In genomic region chr4:32219428-32220128, GRCm38 (mm10) we compare ENCODE assay signal across 11 mouse cellular contexts. TPM values are rescaled to one million over a fixed set of nuclear protein-coding genes. Genes with fewer than 3 reads are reported as not detected.
DNase-seq lines count a peak whose midpoint lies in the region; ATAC-seq and TF ChIP-seq lines count a peak whose summit lies in the region.
"Had no signal": no experiment of that assay in that cellular context is flagged by ENCODE, and none has a peak within 500 bp of the region (broad histone marks: within the 10 kb centered on the region; RNA-seq: fewer than 3 reads in every experiment).

No protein-coding gene starts in this region.

- no peak for DNase-seq in kidney, postnatal 25 days
- peak; percentile 83 for DNase-seq in A20 (ENCODE audit: low read depth, low spot score)
- DNase-seq in ovary, adult 18-20 months (ENCODE audit: low spot score), result no peak
- no peak for DNase-seq in right cerebral cortex, postnatal 10 days (ENCODE audit: low spot score in 2 of 2)
- DNase-seq in layer of hippocampus, postnatal 25 days (ENCODE audit: extremely low spot score in 1 of 2, low spot score in 1 of 2), result no peak

- TF ChIP-seq POLR2A in bone marrow, adult 2 months (IDR thresholded peaks at IDR 0.05; ENCODE audit: borderline replicate concordance, control insufficient read depth, low read depth, low read length), result no peak

- H3K4me1 ChIP-seq in kidney, embryonic 16.5 days (ENCODE audit: insufficient read depth, low read length), result peaks cover 23% of the 10 kb centered on the region
- peaks cover 5% of the 10 kb centered on the region for H3K4me1 ChIP-seq in bone marrow, adult 2 months (ENCODE audit: control insufficient read depth, insufficient read depth, low read length)
- peaks cover 19% of the 10 kb centered on the region for H3K4me1 ChIP-seq in limb, embryonic 13.5 days

- H3K27me3 ChIP-seq in kidney, embryonic 16.5 days (ENCODE audit: insufficient read depth, low read length), result no peaks in the 10 kb centered on the region
- 0 out of 2 replicates have a peak, but pooled peaks cover 4% of the 10 kb centered on the region for H3K27me3 ChIP-seq in limb, embryonic 13.5 days
- H3K27me3 ChIP-seq: hindbrain, embryonic 15.5 days had no signal

- H3K9ac ChIP-seq in kidney, embryonic 16.5 days (replicated peaks; ENCODE audit: low read length), result no peak overlapping the region
- H3K9ac ChIP-seq in limb, embryonic 13.5 days, result no peak overlapping the region
- H3K9ac ChIP-seq: hindbrain, embryonic 15.5 days had no signal

- H3K9me3 ChIP-seq in kidney, embryonic 16.5 days (ENCODE audit: low read length), result no peaks in the 10 kb centered on the region
- H3K9me3 ChIP-seq in limb, embryonic 13.5 days, result no peaks in the 10 kb centered on the region
- H3K9me3 ChIP-seq: G1E; hindbrain, embryonic 15.5 days had no signal

- WGBS in kidney, embryonic 16.5 days, result 22% methylated on average over 10 of the region's 10 CpGs
- WGBS in bone marrow, adult 2 months, result 73% methylated on average over 10 of the region's 10 CpGs
- 25% methylated on average over 10 of the region's 10 CpGs for whole genome bisulfite sequencing in limb, embryonic 13.5 days

- H3K4me2 ChIP-seq in kidney, embryonic 16.5 days (replicated peaks; ENCODE audit: low read depth, low read length), result peak overlapping the region; percentile 39
- H3K4me2 ChIP-seq in limb, embryonic 13.5 days (replicated peaks), result peak overlapping the region; percentile 34
- H3K4me2 ChIP-seq: hindbrain, embryonic 15.5 days had no signal

- H3K4me3 ChIP-seq in kidney, embryonic 16.5 days (ENCODE audit: low read length), result no peak overlapping the region
- no peak overlapping the region for H3K4me3 ChIP-seq in bone marrow, adult 2 months (replicated peaks; ENCODE audit: control insufficient read depth, low read depth, low read length)
- no peak overlapping the region for H3K4me3 ChIP-seq in limb, embryonic 13.5 days
- H3K4me3 ChIP-seq: hindbrain, embryonic 15.5 days had no signal

- H3K36me3 ChIP-seq in kidney, embryonic 16.5 days (ENCODE audit: insufficient read depth, low read length), result no peaks in the 10 kb centered on the region
- no peaks in the 10 kb centered on the region for H3K36me3 ChIP-seq in limb, embryonic 13.5 days
- H3K36me3 ChIP-seq: G1E; hindbrain, embryonic 15.5 days had no signal

- no peak for TF ChIP-seq CTCF in bone marrow, adult 2 months (IDR thresholded peaks at IDR 0.05; ENCODE audit: control insufficient read depth, insufficient read depth, low read length)

- peak overlapping the region; percentile 39 for H3K27ac ChIP-seq in kidney, embryonic 16.5 days (ENCODE audit: low read length)
- peak overlapping the region; percentile 88 for H3K27ac ChIP-seq in bone marrow, adult 2 months (ENCODE audit: control insufficient read depth, insufficient read depth, low read depth, low read length, poor library complexity)
- H3K27ac ChIP-seq in limb, embryonic 13.5 days, result peak overlapping the region; percentile 23; the same call in 1 of the 2 replicates
- H3K27ac ChIP-seq: hindbrain, embryonic 15.5 days had no signal

- peak; percentile 86 for ATAC-seq in kidney, embryonic 16.5 days (ENCODE audit: low FRiP score, low TSS enrichment)
- ATAC-seq in limb, embryonic 13.5 days (ENCODE audit: low FRiP score, low read depth), result no peak
- ATAC-seq: activated CD4-positive, CD25-positive, alpha-beta regulatory T cell, adult 4 months had no signal

RNA-seq across cellular contexts. Expression of gene Bach2, which starts 19.0 kb away (rescaled TPM):
- polyA plus RNA-seq in kidney, embryonic 16.5 days (2015; fragmentation: Nextera tagmentation; extraction: Ambion mirVana), result 7.9 and 9.8 TPM in 2 replicates
- 36.4 and 57.6 TPM in 2 replicates for polyA plus RNA-seq in bone marrow, adult 2 months (2011; ENCODE audit: insufficient read depth, insufficient read length, low replicate concordance, missing spikeins)
- polyA plus RNA-seq in limb, embryonic 13.5 days (2015; fragmentation: Nextera tagmentation; extraction: Ambion mirVana), result 9.2 and 12.2 TPM in 2 replicates
- total RNA-seq in layer of hippocampus, postnatal 25 days (2021), result 10 to 100 TPM in 1 of 2 experiments, 1 to 10 TPM in 1; 9.8 to 17.5 TPM
- polyA plus RNA-seq: G1E had no signal

Comparison
In these comparisons a context has a peak if more than half of its experiments do, and no peak if none do; other contexts are left out.
1. H3K27ac ChIP-seq: peak in every context shown above with its lines; median percentile 88 in bone marrow, adult 2 months; 39 in kidney, embryonic 16.5 days; 23 in limb, embryonic 13.5 days.